Mouse (Mus musculus) left cerebral cortex, adult 9 months (tissue): ENCODE measurements around the gene Ubqln4.
A peak's percentile ranks its signal among the peaks of the same experiment; 100 is the strongest.

Experiments used
- DNase-seq, 2 experiments: peaks; one replicate each; pipeline ENCODE4 v3.0.0; 2022; ENCODE audit warnings: low spot score in 2 of 2

Gene Ubqln4

GRCm38 (mm10) chr3:88542486-88542885, 11.1 kb upstream of the Ubqln4 start:
- no peak for DNase-seq

DNA sequence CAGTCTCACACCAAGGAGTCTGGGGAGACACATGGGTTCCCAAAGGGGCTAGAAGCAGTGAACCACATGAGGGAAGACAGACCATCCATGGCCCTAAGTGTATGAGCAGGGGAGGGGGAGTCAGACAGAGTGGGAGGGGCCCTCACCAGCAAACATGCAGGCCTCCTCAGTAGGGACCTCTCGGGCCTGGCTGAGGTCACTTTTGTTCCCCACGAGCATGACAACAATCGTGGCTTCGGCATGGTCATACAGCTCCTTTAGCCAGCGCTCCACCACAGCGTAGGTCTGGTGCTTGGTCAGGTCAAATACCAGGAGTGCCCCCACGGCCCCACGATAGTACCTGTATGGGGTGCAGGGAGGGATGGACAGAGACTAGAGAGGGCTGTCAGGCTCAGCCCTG, 10.4 kb upstream of the Ubqln4 start:
- no peak for DNase-seq

DNA sequence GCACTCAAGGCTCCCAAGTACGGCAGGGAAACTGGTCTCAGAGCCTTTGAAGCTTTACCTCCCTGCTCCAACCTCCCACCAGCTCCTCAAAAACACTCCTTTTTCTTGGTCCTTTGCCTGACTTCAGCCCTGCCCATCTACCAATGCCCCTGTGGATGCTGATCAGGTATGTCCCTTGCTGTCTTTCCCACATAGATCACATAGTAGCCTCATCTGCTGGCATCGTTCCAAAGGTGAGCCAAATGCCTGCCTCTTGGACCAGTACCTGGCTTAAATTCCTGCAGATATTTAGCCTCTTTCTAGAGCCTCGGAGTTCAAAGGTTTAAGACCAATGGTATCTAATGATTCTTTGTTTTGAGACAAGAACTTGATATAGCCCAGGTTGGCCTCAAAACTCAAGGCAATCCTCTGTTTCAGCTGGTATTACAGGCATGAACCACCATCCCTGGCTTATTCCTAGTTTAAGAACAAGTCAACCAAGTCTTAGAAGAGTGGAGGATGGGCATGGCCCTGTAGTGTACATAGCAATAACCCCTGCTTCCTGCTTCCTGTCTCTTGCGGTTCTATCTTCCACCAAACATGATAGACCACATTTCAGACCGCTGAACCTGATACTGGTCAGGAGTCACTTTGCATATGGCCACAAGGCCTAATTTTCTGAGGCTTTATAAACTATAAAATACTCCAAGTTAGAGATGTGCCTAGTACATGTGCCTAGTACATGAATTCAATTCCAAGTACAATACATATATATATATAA, 9.7 kb upstream of the Ubqln4 start:
- no peak for DNase-seq

GRCm38 (mm10) chr3:88544514-88544913, 9.0 kb upstream of the Ubqln4 start:
- DNase-seq: no peak

- DNase-seq: no peak
Measured at GRCm38 (mm10) chr3:88544955-88545591, 8.5 kb upstream of the Ubqln4 start.

GRCm38 (mm10) chr3:88546674-88547418, 6.7 kb upstream of the Ubqln4 start:
- DNase-seq: no peak

DNA sequence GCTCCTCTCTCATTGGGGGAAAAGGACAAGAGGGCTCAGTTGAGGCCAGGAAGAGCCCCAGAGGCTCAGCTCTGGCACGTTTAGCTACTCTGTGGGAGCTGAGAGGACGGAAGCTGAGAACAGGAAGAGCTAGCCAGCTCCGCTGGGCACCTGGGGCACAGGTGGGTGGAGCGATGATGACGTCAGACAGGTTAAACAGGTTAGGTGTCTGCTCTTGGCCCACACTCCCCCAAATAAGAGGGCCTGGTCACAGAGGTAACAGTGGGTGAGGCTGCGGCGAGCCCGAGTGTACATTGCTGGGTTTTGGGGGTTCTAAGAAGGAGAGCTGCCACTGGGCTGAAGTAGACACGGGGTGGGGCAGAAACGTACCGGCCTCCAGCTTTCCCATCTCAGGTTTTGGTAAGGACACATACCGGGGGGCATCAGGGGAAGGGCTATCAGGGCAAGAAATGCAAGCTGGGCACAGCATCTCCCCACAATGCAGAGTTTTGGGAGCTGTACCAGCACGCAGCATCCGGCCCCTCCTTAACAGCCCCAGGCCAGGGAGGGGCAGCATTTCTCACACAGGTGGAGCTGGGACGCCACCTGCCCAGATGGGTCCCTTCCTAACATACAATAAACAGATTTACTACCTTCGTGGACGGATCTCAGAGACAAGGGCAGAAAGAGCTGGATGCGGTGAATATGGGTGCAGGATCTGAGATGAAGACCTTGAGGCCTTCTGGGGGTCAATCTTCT, 5.2 kb upstream of the Ubqln4 start, which contains the start of gene Rab25:
TSS of gene Rab25 (minus strand) at position 121 of the 738 bp plus-strand sequence.
- DNase-seq: no peak

- DNase-seq: no peak
Measured at GRCm38 (mm10) chr3:88551586-88551985, 2.0 kb upstream of the Ubqln4 start.

- DNase-seq: no peak
Measured at GRCm38 (mm10) chr3:88552082-88552645, 1.4 kb upstream of the Ubqln4 start.

DNA sequence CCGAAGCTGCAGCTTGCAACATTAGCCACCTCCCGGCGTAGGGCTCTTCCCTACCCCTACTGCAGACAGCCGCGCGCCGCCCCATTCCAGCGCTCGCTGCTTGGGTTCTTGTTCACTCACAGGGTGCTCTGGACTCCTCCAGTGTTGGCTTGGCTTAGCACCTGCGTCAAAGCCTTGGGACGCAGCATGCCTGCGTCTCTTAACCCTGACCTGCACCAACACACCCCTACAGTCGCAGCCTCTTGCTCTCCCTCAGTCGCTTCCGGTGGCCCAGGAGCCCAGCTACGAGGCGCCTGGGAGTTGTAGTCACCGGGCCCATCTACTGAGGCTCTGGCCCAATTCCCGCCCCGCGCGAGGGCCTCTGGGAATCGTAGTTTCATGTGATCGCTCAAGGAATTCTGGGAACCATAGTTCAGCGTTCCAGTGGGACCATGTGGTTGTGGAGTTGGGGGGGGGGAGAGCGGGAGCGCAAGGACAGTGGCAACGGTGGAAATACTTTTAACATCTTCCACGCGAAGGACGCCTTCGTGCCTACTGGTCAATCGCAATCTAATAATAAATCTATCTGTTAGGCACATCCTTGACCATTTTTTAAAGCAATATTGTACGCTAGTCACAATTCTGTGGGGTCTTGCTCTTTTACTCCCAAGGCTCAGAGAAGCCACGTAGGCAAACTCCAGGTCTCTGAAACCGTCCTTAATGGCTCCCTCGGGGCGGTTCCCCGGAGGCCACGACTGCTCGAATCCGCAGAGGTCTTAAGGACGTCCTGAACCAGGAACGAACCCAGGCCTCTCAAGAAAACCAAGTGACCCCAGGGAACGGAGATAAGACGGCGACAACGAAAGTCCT, 658 bp upstream of the Ubqln4 start, which contains the start of gene Lamtor2:
TSS of gene Lamtor2 (minus strand) at position 399 of the 849 bp plus-strand sequence.
- DNase-seq: peak; percentile 95 to 98

DNA sequence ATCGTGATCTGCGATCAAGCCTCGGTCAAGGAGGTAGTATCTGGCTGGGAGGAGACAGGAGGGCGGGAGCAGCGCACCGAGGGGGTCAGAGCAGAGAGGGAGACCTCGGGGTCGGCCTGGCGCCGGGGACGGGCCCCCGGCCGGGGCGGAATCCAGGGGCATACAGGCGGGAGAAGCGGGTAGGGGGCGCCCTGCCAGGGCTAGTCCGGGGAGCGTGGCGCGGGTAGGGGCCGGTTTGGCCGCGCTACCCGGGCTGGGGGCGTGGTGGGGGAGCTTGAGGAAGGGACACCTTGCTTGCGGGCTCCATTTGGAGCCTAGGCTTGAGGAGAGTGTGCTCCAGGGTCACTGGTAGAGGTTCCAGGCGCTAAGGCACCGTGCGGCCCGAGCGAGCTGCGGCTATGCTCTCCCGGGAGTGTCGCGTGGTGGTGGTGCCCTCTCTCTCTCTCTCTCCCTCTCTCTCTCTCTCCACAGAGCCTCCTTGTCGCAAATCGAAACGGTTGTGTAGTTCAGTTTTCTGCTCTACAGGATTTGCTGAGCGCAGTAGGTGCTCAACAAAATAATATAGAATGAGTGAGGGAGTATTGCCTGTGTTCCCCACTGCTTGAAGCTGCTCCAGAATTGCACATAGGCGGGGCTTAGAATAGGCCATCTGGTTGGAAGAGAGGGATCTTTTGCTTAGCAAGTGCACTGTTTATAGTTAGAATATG, 475 bp downstream of the Ubqln4 start:
- peak in 1 of 2 experiments; percentile 42 for DNase-seq

GRCm38 (mm10) chr3:88555069-88555605, 1.6 kb downstream of the Ubqln4 start:
- DNase-seq: no peak

DNA sequence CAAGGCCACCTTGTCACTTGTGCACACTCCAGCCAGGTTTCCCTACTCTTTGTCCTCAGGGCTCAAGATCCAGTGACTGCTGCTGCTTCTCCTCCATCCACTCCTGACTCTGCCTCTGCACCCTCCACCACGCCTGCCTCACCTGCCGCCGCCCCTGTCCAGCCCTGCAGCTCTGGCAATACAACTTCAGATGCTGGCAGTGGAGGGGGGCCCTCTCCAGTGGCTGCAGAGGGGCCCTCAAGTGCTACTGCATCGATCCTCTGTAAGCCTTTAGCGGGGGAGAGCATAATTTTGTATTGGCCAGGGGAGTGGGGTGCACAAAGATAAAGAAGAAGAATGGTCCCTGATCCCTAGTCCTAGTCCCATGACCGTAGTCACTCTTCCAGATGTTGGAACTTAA, 2.2 kb downstream of the Ubqln4 start:
- DNase-seq: no peak

DNA sequence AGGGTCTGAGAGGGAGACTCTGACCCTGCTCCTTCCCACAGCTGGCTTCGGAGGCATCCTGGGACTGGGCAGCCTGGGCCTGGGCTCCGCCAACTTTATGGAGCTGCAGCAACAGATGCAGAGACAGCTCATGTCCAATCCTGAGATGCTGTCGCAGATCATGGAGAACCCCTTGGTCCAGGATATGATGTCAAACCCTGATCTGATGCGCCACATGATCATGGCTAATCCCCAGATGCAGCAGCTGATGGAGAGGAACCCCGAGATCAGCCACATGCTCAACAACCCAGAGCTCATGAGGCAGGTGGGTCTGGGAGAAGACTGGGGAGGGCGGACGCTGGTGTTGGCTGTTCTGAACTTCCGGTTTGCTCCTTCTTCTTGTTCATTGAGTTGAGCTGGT, 3.1 kb downstream of the Ubqln4 start:
- no peak for DNase-seq

- no peak for DNase-seq
Measured at GRCm38 (mm10) chr3:88559596-88559995, 6.0 kb downstream of the Ubqln4 start.

DNA sequence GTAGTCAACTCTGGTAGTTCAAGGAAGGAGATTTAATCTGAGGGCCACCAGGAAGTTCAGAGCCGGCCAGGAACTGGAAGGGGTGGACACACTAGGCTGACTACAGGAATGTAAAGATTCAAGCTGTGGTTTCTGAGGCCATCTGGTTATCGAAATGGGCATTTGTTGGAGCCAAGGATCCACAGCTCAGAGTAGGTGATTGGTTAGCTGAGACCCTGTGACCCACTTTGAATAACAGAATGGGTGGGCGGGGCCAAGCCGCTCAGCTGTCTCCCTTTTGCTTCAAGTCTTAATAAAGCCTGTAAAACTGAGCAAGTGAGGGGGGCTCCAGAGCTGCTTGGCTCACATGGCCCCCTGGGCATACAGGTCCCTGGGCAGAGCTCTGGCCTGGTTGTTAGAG, 8.4 kb downstream of the Ubqln4 start:
- DNase-seq: no peak

GRCm38 (mm10) chr3:88563442-88563841, 9.9 kb downstream of the Ubqln4 start:
- DNase-seq: no peak

GRCm38 (mm10) chr3:88563966-88564365, 10.4 kb downstream of the Ubqln4 start:
- DNase-seq: no peak

GRCm38 (mm10) chr3:88566116-88566515, 12.6 kb downstream of the Ubqln4 start:
- no peak for DNase-seq
